Mouse (Mus musculus): ENCODE measurements at regions not wholly inside any gene's neighbourhood (a gene's known extent, or its start where the extent isn't known, plus 50 kb on each side); places are given as distances from the start of the nearest gene placed in this dataset.
"Not testable (repeated sequence)": the region's sequence is repeated elsewhere in the genome, so short reads cannot be mapped to it uniquely, and the experiment has no call there.

DNA sequence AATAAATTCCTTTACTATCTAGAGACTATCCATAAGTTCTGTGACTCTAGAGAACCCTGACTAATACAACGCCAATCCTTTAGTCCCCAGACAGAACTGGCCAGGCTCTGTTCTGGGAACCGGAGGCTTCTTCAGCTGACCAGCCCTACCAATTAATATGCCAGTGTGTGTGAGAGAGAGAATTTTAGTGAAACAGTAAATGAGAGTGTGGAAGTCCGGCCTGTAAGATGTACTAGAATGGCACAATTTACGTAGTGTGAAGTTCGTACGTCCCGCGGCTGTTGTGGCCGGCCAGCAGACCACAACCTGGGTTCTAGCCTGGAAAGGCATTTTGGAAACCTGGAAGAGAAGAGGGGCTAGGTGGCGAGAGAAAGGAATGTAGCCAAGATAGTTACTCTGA is 83.7 kb upstream of the Lemd2 start:
- not testable (repeated sequence) for DNase-seq (ENCODE audit: low spot score in 2 of 2)

DNA sequence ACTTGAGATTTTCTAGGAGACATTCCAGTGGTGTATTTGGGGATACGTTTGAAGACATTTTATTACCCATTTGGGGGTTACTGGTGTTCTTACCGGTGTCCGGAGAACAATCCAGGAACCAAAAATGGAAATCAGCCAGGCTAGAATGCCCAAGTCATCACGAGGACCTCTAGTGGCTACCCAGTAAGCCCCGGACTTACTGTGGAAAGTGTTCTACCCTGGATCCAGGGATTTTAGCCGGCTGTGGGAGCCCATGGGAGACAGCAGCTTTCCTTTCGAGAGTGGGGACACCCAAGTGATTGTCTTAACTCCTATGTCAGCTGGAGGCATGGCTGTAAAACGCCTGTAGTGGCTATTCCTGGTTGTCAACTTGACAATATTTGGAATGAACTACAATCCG is 77.0 kb upstream of the Lemd2 start:
- no peak for DNase-seq (ENCODE audit: low spot score in 2 of 2)

DNA sequence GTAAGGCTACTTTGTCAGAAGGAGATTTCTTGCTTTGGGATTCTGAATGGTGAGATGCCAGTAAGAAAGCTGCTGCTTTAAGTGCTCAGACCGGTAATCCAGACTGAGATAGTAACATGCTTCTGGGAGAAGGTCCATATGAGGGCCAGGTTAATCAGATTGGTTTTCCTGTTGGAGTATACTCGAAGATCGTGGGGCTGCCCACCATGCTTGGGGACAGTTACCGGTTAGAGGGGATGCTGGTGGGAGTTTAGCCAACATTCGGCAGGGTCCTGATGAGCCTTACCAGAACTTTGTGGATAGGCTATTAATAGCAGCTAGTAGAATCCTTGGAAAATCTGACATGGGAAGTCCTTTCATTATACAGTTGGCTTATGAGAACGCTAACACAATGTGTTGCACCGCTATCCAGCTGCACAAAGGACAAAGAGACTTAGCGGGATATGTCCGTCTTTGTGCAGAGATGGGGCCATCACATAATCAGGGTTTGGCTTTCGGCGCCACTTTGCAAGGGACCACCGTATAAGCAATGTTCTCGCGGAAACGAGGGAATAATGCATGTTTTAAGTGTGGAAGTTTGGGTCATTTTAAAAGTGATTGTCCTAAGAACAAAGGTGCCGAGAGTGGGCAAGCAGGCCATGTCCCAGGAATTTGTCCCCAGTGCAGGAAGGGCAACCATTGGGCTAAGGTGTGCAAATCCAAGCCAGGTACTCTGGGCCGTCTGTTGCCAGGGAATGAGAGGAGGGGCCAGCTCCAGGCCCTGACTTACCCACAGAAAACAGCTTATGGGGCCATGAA is 75.4 kb upstream of the Lemd2 start:
- not testable (repeated sequence) for DNase-seq (ENCODE audit: low spot score in 2 of 2)

DNA sequence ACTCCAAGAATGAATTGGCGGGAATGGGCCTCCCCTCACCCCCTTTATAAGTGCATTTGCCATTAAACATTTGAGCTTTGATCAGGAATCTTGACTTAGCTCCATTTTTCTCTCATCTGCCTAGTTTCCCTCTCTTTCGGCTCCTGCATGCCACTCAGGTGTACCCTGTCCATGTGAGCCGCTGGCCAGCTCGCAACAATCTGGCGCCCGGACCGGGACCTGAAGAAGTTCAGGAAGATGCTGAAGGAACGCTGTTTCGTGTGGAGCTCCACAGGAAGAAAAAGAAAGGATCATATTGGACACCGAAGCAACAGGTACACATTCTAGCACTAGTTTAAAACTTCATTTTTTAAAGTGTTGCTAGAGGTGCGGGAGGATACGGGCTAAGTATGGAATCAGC is 73.5 kb upstream of the Lemd2 start:
- not testable (repeated sequence) for DNase-seq (ENCODE audit: low spot score in 2 of 2)

DNA sequence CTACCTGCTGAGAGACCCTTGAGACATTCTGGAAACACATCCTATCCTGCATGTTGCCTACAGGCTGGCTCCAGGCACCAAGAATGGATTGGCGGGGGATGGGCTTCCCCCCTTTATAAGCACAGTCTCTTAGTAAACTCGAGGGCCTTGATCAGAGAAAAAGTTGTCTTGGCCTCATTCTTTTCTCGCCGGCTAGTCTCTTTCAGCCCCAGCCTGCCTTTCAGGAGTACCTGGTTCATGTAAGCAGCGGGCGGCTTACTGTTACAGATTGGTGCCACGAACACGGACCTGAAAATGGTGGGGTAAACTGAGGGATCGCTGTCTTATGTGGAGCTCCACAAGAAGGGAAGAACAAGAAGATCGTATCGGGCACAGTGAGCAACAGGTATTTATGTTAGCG is 67.5 kb upstream of the Lemd2 start:
- DNase-seq (ENCODE audit: low spot score in 2 of 2): not testable (repeated sequence)

DNA sequence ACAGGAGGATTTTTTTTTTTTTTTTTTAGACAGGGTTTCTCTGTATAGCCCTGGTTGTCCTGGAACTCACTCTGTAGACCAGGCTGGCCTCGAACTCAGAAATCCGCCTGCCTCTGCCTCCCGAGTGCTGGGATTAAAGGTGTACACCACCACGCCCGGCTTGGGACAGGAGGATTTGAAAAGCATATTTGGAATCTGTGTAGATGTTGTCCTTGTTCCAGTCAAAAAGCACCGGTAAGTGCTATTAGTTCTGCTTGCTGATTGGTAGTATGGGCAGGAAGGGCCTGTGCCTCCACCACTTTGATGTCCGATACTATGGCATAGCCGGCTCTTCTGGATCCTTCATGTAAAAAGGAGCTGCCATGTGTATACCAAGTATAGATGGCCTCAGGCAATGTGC is 66.5 kb upstream of the Lemd2 start:
- not testable (repeated sequence) for DNase-seq (ENCODE audit: low spot score in 2 of 2)

- DNase-seq (ENCODE audit: low spot score in 2 of 2): not testable (repeated sequence)
Measured at GRCm38 (mm10) chr17:27264607-27265006, 60.3 kb upstream of the Lemd2 start.

- DNase-seq (ENCODE audit: low spot score in 2 of 2): no peak
Measured at GRCm38 (mm10) chr17:27262607-27263006, 58.3 kb upstream of the Lemd2 start.

GRCm38 (mm10) chr17:27261981-27262380 is 57.7 kb upstream of the Lemd2 start:
- DNase-seq (ENCODE audit: low spot score in 2 of 2): no peak

GRCm38 (mm10) chr17:27261251-27261650 is 57.0 kb upstream of the Lemd2 start:
- DNase-seq (ENCODE audit: low spot score in 2 of 2): no peak

- no peak for DNase-seq (ENCODE audit: low spot score in 2 of 2)
Measured at GRCm38 (mm10) chr17:27260116-27260515, 55.8 kb upstream of the Lemd2 start.

- DNase-seq (ENCODE audit: low spot score in 2 of 2): no peak
Measured at GRCm38 (mm10) chr17:27257345-27257744, 53.1 kb upstream of the Lemd2 start.

- no peak for DNase-seq (ENCODE audit: low spot score in 2 of 2)
Measured at GRCm38 (mm10) chr17:27255804-27256203, 51.5 kb upstream of the Lemd2 start.
